Mouse (Mus musculus): ENCODE measurements around the gene Fam178b.
A peak's percentile ranks its signal among the peaks of the same experiment; 100 is the strongest.
"Not testable (repeated sequence)": the region's sequence is repeated elsewhere in the genome, so short reads cannot be mapped to it uniquely, and the experiment has no call there.

Gene Fam178b

DNA sequence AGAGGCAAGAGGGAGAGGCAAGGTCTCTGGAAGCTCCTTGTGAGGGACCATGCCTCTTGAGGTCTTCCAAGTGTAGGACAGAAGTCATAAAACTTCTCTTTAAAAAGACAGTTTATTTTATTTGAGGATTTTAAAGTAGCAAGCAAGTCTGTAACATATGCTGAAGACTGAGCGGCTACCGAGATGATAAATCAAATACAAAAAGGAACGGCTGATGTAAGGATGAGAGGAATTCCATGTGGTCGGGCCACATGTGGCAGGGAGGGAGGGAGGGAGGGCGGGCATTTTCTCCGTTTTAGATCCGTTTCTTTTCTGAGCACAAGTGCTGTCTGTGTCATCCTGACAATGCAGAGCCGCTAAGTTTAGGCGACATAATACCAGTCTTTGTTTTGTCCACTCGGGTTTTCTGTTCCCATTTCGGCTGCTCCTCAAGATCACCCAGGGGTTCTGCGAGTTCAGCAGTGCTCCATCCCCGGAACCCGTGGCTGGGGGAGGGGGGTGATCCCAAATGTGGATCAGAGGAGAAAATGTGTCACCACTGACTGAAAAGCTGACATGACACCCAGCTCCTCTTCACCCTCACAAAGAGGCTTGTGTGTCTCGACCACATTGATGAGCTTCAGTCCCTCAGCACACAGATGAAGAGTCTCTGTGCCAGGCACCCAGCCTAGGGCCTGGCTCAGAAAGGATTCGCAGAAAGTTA is 10.2 kb downstream of the Fam178b start:
- DNase-seq (ENCODE audit: low spot score) = no peak

DNA sequence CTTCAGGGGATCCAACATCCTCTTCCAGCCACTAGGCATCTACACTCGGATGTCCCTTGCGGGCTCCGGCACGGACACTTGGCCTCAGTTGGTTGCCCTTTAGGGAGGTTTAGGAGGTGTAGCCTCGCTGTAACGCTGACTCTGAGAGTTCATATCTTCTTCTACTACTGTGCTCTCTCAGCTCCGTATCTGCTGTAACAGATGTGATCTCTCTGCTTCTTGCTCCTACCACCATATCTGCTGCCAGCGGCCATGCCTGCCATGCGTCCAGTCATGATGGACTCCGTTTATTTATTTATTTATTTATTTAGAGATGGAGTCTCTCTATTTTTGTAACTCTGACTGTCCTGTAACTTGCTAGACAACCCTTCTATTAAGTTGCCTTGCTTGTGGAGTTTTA is 11.7 kb downstream of the Fam178b start:
- no peak for DNase-seq (ENCODE audit: low spot score)

DNA sequence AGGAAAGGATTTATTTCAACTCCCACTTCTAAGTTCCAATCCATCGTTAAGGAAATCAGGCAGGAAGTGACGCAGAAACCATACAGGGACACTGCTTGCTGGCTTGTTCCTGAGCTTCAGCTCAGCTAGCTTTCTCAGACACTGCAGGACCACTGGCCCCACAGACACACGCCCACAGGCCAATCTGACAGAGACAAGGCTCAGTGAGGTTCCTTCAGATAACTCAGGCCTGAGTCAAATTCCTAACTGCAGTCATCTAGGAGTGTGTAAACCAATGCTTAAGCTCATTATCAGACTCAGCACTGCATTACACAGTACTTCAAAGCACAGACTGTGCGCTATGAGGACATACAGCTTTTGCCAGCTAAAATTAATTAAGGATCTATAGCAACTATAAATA is 12.7 kb downstream of the Fam178b start:
- DNase-seq (ENCODE audit: low spot score) = no peak

DNA sequence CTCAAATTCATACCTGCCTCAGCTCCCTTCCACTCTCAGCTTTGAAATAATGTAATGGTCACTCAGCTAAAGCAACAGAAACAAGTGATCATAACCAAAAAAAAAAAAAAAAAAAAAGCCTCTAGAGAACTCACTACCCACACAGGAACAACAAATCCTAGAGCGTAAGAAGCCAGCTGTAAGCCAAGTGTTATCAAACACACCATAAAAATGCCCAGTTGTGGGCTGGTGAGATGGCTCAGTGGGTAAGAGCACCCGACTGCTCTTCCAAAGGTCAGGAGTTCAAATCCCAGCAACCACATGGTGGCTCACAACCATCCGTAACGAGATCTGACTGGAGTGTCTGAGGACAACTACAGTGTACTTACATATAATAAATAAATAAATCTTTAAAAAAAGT is 15.0 kb downstream of the Fam178b start:
- DNase-seq (ENCODE audit: low spot score) = not testable (repeated sequence)

DNA sequence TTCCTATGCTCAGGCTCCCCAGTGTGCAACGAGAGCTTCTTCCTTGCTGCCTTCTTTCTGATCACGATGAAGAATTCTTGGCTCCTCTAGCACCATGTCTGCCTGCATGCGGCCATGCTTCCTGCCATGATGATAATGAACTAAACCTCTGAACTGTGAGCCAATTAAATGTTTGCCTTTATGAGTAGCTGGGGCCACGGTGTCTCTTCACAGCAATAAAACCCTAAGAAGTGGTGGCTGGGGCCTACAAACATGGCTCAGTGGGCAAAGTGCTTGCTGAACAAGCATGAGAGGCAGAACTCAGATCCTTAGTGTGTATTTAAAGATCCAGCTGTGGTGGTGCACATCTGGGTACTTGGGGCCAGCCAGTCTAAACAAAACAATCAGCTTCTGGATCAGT is 17.0 kb downstream of the Fam178b start:
- no peak for DNase-seq (ENCODE audit: low spot score)

DNA sequence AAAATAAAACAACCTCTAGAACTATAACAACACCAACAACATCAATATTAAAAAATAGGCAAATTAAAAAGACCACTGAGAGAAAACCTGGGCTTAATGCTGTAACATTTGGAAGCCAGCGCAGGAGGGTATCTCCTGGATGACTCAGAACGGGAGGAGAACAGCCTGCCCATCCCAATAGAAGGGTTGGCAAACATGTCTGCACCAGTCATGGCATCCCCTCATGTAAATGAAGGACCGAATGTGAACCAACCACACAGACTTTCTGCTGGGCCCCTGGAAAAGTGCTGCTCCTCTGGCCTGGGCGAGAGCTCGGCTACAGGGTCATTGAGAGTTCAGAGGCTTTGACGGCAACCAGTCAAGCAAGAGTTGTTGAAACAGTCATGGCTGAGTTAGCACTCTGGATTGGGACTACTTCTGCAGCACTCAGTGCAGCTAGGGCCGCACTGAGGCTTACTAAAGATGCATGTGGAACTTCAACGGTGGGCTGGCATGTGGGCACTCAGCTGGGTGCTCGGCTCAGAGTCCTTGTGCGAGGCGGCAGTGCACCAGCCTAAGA is 17.7 kb downstream of the Fam178b start:
- DNase-seq (ENCODE audit: low spot score) = no peak

DNA sequence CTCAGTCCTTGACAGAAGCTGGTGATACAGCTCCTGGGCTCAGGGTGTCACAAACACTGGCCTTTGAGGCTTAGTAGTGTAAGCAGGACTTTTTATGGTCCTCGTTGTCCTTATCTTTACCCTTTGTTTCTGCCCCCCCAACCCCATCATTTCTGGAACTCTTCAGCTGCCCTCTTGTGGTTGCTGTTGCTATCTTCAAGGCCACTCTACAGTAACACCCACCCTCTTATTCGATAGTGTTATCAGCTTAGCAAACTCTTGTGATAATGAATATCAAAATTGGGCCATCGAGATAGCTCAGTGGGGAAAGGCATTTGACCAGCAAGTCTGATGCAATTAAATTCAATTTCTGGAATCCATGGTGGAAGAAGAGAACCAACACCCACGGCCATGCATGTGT is 18.5 kb downstream of the Fam178b start:
- peak; percentile 29 for DNase-seq (ENCODE audit: low spot score)

DNA sequence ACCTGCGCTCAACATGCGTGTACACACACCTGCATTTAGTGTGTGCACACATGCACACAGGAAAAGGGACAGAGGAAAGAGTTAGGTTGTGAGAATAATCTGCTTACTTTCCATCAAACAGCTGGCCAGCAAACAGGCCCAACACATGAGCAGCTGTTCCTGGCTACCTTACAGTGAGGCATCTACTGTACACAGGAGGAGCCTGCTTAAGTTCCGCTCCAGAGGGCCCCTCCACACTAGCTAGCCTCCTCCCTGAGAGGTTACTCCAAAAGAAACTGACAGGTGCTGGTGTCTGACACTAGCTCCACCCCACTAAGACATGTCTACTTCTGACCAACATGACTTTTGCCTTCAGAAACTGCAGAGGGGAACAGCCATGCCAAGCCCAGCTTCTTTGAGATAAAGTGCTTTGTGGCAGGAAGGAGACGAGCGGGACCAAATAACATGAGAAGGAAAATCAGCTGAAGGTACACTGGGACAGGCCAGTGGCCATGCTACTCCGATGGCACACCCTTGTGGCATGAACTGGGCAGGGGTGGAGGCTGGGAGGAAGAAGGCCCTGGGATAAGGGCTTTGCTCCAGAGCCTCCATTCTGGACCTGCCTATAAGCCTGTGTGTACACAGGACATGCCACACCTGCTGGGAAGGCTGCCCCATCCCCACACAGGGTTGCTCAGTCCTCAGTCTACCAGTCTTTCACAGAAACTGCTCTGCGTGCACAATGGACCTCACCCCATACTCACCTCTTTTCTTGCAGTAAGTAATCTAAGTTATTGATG is 24.2 kb downstream of the Fam178b start:
- no peak for DNase-seq (ENCODE audit: low spot score)

DNA sequence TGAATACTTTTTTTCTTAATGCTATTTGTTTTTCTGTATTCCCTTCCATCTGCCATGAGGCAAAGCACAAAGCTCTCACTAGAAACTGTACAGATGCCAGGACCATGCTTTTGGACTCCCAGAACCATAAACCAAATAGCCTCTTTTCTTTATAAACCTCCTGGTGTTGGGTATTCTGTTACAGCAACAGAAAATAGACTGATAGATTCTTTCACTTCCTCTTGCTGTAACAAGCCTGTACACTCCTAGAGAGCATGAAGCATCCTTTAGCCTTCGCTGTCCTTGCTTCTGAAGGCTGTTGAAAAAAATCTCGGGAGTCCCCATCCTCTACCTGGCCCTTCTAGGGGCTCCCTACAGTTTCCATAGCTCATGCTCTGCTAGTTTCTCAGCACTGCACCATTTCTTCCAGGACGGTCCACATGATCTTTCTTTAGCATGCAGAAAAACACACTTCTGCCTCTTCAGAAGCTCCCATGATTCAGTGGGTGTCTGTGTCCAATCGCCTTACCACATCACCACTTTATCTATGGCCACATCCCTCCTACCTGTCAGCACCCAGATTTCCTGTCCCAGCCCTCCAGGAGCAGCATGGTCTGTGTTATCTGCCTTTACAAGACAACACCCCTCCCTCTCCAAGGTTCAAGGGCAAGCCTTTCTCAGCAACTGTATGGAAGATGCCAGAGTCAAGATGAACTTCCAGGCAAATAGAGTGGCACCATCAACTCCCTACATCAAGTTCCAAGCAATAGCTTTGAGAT is 25.1 kb downstream of the Fam178b start:
- DNase-seq (ENCODE audit: low spot score) = no peak

DNA sequence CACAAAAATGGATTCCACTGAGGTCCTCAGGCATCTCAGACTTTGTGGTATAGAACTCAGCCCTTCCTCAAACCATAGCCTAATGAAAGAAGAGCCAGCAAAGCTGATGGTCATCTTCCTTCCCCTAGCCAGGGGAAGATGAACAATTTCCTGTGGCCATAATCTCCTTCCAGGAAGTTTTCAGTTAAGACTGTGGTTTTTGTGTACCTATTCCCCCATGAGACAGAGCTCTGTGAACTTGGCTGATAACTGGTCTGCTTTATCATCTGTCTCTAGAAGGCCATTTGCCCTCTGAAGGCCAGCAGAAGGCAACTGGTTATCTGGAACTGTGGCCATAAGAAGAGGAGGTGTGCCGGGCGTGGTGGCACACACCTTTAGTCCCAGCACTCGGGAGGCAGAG is 26.8 kb downstream of the Fam178b start:
- DNase-seq (ENCODE audit: low spot score) = no peak

DNA sequence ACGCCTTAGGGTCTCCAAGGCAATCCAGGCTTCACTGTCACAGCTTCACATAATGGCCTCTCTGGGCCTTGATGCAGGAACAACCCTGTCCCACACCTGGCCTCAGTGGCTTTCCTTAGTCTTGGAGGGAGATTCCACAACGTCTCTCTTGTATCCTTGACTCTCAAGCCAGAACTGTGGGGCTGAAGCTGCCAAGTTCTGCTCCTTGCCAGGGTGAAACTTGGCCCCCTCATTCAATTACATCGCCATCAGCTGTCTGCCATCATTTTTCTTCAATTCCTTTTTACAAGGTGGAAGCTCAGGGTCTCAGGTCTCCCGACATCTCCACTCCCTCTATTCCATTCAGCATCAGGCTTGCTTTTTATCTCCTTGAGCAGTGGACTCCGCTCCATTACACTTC is 27.9 kb downstream of the Fam178b start:
- DNase-seq (ENCODE audit: low spot score) = no peak

DNA sequence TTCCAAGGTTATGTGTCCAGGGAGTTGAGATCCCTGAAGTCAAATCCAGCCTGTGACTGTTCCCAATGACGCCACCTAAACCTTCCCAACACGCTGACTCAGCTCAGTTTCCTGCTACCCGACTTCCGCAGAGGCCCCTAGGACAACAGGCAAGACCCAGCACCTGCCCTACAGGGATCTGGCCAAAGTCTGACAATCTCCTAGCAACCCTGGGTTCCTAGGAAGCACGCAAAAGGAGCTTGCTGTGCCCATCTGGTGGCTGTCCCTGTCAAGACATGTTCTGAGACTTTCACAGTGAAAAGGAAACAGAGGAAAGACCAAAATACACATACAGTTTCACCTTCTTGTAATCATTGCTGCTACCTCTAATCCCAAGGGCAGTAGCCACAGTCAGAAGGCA is 35.4 kb downstream of the Fam178b start:
- DNase-seq (ENCODE audit: low spot score) = no peak

DNA sequence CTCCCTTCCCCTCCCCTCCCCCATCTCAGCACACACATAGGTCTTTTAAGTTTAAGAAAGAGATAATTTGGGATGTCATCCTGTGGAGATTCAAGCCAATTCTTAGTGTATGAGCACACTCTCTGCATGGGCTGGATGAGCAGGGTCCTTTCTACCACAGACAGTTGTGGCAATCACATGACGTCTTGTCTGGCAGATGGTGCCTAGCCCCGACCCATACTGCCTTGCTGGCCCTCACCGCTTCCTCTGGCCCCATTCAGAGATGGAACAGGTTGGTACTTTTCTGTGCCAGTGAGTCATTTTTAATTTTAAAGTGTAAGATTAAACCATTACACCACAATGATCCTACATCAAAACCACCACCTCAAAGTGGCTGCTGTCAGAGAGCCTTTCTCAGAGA is 36.7 kb downstream of the Fam178b start:
- DNase-seq (ENCODE audit: low spot score) = no peak

DNA sequence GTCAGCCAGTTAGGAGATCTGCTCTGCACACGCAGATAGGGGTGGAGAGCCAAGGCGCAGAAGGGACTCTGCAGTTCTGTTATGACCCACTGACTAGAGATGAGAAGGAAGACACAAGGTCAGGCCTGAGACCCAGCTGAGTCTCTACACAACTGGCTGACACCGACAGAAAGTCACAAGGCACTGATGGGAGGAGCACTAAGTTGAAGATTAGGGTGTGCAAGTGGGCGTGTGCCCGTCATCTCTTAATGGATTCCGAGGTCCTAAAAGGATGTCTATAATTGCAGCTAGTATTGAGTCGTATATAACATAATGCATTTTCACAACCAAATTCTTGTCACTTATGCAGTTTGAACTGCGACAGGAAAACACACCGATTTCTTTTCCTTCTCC is 38.4 kb downstream of the Fam178b start:
- no peak for DNase-seq (ENCODE audit: low spot score)

DNA sequence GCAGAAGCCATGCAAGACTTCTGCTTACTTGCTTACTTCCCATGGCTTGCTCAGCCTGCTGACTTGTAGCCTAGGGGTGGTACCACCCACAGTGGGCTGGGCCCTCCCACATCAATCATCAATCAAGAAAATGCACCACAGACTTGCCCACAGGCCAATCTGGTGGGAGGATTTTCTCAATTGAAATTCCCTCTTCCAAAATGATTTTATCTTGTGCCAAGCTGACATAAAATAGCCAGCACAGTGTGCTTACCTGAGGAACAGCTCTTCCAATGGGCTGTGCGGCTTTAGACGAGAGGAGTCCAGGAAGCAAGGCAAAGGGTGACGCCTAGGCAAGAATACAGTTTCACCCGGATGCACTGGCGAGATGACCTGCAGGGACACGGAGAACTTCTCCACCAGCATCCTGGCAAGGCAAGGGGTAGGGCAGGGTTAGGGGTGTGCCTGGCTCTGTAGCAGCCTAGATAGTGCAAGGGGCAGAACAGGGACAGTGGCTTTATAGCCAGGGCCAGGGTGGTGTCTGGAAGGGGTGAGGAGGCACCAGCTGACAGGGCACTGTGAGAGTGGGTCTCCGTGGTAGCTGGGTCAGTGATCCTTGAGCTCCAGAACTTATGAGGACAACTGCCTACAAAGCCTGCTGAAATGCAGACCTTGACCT is 38.9 kb downstream of the Fam178b start:
- DNase-seq (ENCODE audit: low spot score) = no peak

DNA sequence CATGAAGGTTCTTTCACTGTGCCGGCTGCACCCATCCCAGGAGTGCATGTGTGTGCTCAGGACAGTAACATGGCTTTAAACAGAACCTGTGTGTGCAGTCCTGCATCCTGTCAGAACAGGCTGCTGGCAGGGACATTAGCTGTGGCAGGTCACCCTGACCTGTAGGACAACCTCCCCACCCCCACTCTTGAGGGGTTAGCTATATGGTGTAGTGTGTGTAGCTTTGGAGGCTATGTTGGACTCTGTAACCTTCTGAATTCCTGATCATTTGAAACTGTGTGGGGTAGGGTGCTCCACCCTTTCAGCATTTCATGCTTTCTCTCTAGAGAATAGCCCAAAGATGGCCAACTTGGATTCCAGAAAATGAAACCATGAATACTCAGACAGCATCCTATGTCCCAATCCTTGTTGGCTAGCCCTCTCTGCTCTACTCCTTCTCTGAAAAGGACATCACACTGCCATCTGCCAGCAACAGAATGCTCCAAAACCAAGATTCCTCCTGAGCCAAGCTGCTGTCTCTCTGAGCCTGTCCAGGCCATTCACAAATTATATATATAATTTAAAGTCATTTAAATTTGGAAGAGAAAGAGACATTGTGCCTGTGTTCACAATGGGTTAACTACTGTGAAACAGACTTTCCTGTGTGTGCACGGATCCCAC is 47.0 kb downstream of the Fam178b start:
- no peak for DNase-seq (ENCODE audit: low spot score)

DNA sequence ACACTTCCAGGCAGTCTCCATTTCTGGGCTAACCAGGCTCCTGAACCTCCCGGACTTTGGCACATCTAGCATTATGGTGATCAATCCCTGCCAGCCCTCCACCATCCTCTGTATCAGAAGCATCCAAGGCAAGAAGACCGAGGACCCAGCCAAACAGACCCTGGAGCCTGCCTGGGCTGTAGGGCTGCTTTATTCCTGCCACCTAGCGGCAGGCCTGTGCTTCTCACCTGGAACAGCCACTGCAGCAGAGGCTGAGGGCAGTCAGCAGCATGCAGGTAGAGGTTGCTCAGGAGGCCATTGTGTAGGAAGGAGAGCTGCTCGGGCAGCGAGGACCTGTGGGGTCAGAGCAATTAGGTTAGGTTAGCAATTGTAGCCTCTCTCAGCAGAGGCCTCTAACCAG is 48.0 kb downstream of the Fam178b start:
- DNase-seq (ENCODE audit: low spot score) = peak; percentile 73

DNA sequence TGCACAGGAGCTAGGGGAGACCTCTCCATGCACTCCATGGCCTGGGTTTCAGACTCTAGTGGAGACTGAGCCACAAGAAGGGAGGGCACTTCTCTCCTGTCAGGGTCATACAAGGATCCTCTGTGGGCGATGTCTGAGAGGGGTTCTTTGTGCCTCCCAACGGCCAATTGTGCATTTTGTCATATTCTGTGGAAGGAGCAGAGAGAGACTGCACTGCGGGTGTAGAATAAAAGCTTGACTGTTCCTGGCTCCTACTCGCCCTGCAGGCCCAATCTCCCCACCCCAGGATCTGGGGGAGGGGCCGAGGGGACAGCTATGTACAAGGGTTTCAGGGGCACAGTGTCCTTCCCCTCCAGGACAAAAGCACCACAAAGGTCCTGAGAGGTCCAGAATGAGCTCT is 49.1 kb downstream of the Fam178b start:
- DNase-seq (ENCODE audit: low spot score) = no peak

DNA sequence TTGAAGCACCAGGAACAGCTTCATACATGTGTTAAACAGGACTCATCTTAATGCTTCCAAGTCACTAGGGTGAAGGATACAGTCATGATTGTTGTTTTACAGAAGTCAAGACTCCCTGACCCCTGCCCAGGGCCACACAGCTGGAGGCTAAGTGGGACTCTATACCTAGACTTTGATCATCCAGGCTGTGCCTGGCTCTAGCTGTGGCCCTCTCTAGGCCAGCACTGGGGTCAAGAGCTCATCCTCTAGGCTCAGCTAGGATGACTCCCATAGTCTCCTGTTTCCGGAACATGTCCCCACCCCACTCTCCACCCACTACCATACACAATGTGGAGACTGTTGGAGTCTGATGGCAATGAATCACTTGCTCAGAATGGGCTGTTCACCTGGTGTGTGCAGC is 50.1 kb downstream of the Fam178b start:
- no peak for DNase-seq (ENCODE audit: low spot score)

DNA sequence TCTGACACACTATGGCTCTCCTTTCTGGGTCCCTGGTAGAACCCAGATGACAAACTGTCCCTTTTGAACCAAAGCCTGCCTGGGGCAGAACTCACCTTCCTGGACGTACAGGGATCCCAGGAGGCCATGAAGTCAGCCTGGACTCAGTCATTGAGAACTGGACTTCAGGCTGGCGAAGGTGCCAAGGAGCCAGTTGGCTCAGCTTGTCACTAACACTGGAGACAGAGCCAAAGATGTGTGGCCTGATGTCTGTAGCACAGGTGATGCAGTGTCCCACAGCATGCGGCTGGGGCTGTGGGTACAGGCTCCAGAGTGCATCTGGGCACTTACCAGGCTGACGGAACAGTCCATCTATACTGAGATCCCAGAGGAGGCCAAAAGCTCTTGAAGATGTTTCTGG is 50.9 kb downstream of the Fam178b start:
- DNase-seq (ENCODE audit: low spot score) = no peak

DNA sequence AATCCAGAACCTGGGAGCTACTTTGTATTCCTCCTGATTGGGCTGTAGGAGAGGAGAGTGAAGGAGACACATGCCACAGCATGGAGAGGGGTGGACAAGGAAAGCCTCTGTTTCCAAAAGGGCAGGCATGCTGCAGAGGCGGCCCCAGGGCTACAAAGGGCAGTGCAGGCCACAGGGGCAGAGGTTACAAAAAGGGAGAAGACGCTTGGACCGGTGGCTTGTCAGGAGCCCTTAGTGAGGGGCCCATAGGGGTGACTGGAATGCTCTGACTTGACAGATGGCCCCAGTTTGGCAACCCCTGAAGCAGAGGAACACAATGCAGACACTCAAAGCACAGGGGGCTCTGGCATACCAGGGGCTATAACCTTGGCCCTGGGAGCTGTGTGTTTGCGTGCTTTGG is 51.6 kb downstream of the Fam178b start:
- DNase-seq (ENCODE audit: low spot score) = no peak
